Mouse (Mus musculus): ENCODE measurements around the gene Ppp1r18. TPM values are rescaled to one million over a fixed set of nuclear protein-coding genes. Genes with fewer than 3 reads are reported as not detected.

Ppp1r18 gene
- 23.7 and 24.3 TPM in 2 replicates for polyA plus RNA-seq (2016; fragmentation: Nextera tagmentation; extraction: Ambion mirVana)

DNA sequence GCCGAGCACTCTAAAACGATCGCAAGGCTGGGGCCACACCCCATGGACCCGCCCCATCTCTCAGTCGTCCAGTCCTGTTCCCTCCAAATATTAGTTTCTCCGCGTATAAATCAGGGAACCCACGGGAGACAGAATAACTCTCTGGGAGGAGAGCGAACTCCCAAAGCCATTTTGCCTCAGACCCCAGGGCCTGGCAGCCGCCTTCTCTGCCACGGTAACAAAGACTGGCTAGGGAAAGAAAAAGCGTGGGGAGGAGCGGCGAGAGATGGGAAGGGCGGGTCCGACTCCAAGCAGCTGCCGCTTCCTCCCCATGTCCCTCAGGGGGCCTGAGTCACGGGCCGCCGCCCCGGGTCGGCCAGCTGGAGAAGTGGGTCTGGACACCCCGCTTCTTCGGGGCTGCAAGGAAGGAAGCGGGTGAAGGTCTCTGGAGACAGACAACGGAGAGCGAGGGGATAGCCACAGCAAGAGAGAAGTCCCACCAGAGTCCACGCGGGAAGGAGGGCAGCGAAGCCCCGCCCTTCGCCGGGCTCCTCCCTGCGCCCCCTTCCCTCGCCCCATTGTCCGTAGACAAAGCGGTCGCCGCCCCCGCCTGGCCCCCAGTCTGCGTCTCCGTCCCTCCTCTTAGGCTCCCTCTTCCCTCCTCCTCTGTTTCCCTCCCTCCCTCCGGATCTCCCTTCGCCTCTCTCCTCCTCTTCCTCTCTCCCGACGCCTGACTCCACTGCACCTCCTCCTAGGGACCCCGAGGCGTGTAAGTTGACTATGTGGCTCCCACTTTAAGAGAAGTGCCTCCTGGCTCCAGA is at the start of gene Ppp1r18:
Ppp1r18 (plus strand) TSS at position 113 of the 800 bp plus-strand sequence.
- peak within 1 kb of the TSS; percentile 73 for H3K4me3 ChIP-seq (replicated peaks)
- peaks cover 16% of the 10 kb centered on the region for H3K36me3 ChIP-seq (replicated peaks)
- peak within 1 kb of the TSS; percentile 89 for H3K9ac ChIP-seq
- under 1% methylated on average over 46 of the region's 48 CpGs for WGBS
- peak within 1 kb of the TSS; percentile 77 for H3K4me2 ChIP-seq
- no peaks in the 10 kb centered on the region for H3K27me3 ChIP-seq
- H3K9me3 ChIP-seq, result no peaks in the 10 kb centered on the region
- H3K27ac ChIP-seq, result peak within 1 kb of the TSS; percentile 97
- peak; percentile 75 for ATAC-seq (ENCODE audit: low FRiP score)
- peaks cover 64% of the 10 kb centered on the region for H3K4me1 ChIP-seq

DNA sequence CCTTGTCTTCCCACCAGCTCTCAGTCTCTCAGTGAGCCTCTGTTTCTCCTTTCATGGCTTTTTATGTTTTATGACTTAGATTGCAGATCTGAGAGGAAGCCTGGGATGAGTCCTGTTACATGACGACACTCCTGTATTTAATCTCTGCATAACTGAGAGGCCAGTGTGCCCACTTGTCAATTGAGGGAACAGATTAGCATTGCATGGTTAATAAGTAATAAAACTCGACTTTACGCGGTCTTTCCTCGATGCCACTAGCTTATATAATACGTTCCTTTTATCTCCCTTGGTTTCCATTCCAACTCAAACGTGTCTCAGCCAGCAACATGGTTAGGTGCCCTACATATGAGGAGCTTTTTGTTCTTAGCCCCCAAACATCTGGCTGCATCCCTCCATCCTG is 49.6 kb upstream of the Ppp1r18 start:
- H3K27ac ChIP-seq, result no peak overlapping the region
- 73% methylated on average over 7 of the region's 7 CpGs for WGBS
- H3K4me3 ChIP-seq (replicated peaks), result no peak overlapping the region
- H3K36me3 ChIP-seq (replicated peaks), result no peaks in the 10 kb centered on the region
- peaks cover 11% of the 10 kb centered on the region for H3K4me1 ChIP-seq
- 0 out of 2 replicates have a peak overlapping the region, but pooled peaks have one; percentile 21 for H3K9ac ChIP-seq
- H3K9me3 ChIP-seq, result no peaks in the 10 kb centered on the region
- peaks cover 13% of the 10 kb centered on the region for H3K27me3 ChIP-seq
- no peak overlapping the region for H3K4me2 ChIP-seq
- no peak for ATAC-seq (ENCODE audit: low FRiP score)

DNA sequence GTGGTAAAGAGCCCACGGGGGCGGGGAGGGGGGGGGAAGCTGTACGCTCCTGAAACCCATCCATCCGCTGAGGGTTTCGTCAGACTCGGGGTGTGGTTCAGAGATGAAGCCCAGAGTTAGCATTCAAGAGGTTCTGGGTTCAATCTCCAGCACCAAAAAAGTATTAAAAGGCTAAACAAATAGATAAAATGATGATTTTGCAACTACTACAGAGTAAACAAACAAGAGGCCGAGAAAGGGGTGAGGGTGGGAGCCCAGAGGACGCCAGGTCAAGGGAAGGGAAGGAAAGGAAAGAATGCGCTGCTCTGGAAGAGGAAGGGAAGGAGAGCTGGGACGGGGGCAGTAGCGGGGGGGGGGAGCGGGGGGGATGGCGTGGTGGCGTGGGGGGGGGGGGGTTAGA is 48.7 kb upstream of the Ppp1r18 start:
- 42% methylated on average over 7 of the region's 14 CpGs for WGBS
- no peaks in the 10 kb centered on the region for H3K9me3 ChIP-seq
- peaks cover 20% of the 10 kb centered on the region for H3K4me1 ChIP-seq
- H3K4me3 ChIP-seq (replicated peaks), result no peak overlapping the region
- no peak overlapping the region for H3K4me2 ChIP-seq
- H3K27me3 ChIP-seq, result peaks cover 15% of the 10 kb centered on the region
- ATAC-seq (ENCODE audit: low FRiP score), result no peak
- no peaks in the 10 kb centered on the region for H3K36me3 ChIP-seq (replicated peaks)
- 0 out of 2 replicates have a peak overlapping the region, but pooled peaks have one; percentile 21 for H3K9ac ChIP-seq
- no peak overlapping the region for H3K27ac ChIP-seq

DNA sequence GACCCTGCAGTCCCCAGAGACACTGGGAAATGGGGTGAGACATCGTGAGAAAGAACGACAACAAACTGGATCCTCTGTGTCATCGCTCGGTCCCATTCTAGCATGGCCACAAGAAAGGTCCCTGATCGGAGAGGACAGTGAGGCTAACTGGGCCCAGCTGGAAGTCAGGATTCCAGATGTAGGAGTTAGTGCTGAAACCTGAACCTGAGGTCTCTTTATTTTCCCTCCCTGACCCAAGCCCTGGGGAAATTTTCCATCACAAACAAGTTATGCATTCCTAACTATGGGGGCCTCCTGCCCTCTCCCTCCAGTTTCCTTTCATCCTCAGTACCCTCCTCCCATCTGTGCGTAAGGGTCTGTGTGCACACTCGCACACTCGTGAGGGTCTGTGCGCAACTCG is 48.2 kb upstream of the Ppp1r18 start:
- peaks cover 25% of the 10 kb centered on the region for H3K4me1 ChIP-seq
- H3K4me2 ChIP-seq, result no peak overlapping the region
- no peak overlapping the region for H3K9ac ChIP-seq
- no peak overlapping the region for H3K27ac ChIP-seq
- 58% methylated on average over 10 of the region's 10 CpGs for WGBS
- no peak overlapping the region for H3K4me3 ChIP-seq (replicated peaks)
- ATAC-seq (ENCODE audit: low FRiP score), result no peak
- H3K9me3 ChIP-seq, result no peaks in the 10 kb centered on the region
- H3K27me3 ChIP-seq, result peaks cover 15% of the 10 kb centered on the region
- H3K36me3 ChIP-seq (replicated peaks), result no peaks in the 10 kb centered on the region

DNA sequence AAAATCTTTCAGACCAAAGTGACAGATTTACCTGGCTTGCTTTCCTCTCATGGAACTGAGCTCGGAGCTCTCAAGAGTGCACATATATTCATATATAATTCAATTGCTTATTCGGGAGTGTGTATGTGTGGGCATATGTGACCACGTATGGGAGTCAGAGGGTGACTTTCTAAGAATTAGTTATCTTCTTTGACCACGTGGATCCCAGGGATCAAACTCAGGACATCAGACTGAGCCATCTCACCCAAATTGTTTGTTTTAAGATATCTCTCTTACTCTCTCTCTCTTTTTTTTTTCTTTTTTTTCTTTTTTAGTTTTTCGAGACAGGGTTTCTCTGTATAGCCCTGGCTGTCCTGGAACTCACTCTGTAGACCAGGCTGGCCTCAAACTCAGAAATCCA is 45.3 kb upstream of the Ppp1r18 start:
- H3K4me3 ChIP-seq (replicated peaks), result no peak overlapping the region
- peaks cover 15% of the 10 kb centered on the region for H3K27me3 ChIP-seq
- no peak overlapping the region for H3K4me2 ChIP-seq
- H3K36me3 ChIP-seq (replicated peaks), result 0 out of 2 replicates have a peak, but pooled peaks cover 5% of the 10 kb centered on the region
- H3K9me3 ChIP-seq, result no peaks in the 10 kb centered on the region
- 86% methylated on average over 5 of the region's 5 CpGs for WGBS
- no peak overlapping the region for H3K9ac ChIP-seq
- ATAC-seq (ENCODE audit: low FRiP score), result no peak
- H3K27ac ChIP-seq, result no peak overlapping the region
- H3K4me1 ChIP-seq, result peaks cover 40% of the 10 kb centered on the region

DNA sequence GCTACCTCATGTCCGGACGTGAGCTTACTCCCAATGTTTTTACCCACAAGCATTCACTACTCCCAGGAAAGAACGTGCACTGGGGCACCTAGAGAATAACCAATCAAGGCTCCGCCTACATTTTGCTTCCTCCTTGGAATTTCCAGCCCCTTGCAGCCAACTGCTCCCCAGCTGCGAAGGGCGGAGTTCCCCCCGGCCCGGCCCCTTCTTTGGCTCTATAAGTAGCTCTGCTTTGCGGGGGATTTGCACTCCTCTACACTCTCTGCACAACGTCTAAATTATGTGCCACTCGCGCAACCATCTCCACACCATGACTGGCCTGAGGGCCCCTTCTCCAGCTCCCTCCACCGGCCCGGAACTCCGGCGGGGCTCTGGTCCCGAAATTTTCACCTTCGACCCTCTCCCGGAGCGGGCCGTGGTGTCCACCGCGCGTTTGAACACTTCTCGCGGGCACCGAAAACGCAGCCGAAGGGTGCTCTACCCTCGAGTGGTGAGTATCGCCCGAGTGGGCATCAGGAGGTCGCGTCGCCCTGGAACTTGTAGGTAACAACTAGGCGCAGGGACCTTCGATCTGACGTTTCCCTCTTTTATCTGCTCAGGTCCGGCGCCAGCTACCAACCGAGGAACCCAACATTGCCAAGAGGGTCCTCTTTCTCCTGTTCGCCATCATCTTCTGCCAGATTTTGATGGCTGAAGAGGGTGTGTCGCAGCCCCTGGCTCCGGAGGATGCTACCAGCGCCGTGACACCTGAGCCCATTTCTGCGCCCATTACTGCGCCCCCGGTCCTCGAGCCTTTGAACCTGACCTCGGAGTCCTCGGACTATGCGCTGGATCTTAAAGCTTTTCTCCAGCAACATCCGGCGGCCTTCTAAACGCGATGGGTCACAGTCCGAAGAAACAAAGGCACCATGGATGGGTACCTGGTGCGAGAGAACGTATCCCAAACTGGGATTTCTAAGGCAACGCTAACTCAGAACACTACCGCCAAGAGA is 43.7 kb upstream of the Ppp1r18 start, which contains the start of gene Ier3:
Ier3 (plus strand) TSS at position 246 of the 992 bp plus-strand sequence.
- peaks cover 39% of the 10 kb centered on the region for H3K4me1 ChIP-seq
- H3K27me3 ChIP-seq, result peaks cover 15% of the 10 kb centered on the region
- peaks cover 20% of the 10 kb centered on the region for H3K36me3 ChIP-seq (replicated peaks)
- under 1% methylated on average over 62 of the region's 62 CpGs for WGBS
- H3K9me3 ChIP-seq, result no peaks in the 10 kb centered on the region
- H3K4me3 ChIP-seq (replicated peaks), result peak within 1 kb of the TSS; percentile 70
- ATAC-seq (ENCODE audit: low FRiP score), result peak; percentile 36
- peak within 1 kb of the TSS; percentile 52 for H3K9ac ChIP-seq
- peak within 1 kb of the TSS; percentile 81 for H3K4me2 ChIP-seq
- peak within 1 kb of the TSS; percentile 89; the same call in 1 of the 2 replicates for H3K27ac ChIP-seq

DNA sequence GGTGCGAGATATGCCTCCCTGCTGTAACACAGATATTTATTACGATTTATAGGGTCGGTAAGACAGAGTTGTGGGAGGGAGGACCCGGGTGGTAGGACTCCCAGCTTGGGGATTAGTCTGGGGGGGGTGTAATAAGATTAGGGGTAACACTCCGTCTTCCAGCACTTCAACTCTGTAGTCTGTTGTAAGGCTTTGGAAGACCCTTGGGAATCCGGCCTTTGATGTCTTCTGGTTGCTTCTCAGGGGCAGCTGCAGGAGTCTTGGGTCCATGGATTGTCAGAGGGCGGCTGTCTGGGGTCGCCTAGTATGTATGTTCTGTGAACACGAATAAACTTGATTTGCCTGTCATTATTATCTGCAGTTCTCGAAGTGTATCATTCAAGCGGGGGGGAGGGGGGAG is 42.8 kb upstream of the Ppp1r18 start:
- peaks cover 28% of the 10 kb centered on the region for H3K36me3 ChIP-seq (replicated peaks)
- peak; percentile 19 for ATAC-seq (ENCODE audit: low FRiP score)

DNA sequence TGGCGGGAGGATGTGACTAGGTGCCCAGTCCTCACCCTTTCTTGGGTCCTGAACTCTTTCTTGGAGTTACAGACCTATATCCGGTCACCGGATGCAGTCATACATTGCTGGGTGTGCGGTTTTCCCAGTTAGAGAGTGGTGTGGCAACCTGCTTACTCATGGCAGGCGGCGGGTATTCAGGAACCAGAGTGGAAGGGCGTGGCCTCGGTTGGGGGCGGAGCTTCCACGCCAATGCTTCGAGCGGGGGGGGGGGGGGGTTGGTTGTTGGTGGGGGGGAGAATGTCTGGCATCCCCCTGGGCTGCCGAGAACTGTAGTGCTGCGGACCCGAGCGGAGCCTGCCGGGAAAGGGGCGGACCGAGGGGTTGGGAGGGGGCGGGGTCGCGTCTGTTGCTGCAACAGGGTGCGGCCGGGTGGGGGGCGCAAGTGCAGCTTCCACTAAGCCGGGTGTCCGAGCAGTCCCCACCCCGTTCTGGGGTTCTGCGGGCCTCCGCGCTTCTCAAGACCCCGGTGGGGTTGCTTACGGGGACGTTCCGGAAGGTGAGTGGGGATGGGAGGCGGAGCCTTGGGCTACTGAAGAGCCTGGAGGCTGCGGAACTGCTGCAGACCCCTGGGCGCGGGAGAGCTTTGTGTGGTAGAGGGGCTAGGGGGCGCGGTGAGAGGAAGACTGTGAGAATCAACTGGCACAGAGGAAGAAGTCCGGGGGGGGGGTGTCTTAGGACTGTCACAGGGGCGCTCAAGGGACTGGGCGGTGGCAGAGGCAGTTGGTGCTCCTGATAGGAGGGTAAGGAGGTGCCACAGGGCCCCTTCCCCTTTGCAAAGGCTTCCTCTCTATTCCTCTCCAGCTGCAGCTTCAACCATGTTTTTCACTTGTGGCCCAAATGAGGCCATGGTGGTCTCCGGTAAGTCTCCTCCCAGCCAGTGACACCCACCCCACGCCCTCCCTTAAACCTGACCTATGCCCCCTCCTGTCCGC is 42.1 kb upstream of the Ppp1r18 start, which contains the start of gene Flot1:
Flot1 (plus strand) TSS at position 267 of the 974 bp plus-strand sequence.
- peak; percentile 92 for ATAC-seq (ENCODE audit: low FRiP score)
- WGBS, result 2% methylated on average over 43 of the region's 47 CpGs
- H3K9ac ChIP-seq, result peak within 1 kb of the TSS; percentile 75

More for the DNA sequence above, 42.8 kb upstream of the Ppp1r18 start:
- H3K27ac ChIP-seq, result peak overlapping the region; percentile 89
- H3K4me3 ChIP-seq (replicated peaks), result peak overlapping the region; percentile 70
- H3K9ac ChIP-seq, result peak overlapping the region; percentile 52
- WGBS, result 1% methylated on average over 11 of the region's 11 CpGs
- H3K4me2 ChIP-seq, result peak overlapping the region; percentile 81
- peaks cover 15% of the 10 kb centered on the region for H3K27me3 ChIP-seq
- no peaks in the 10 kb centered on the region for H3K9me3 ChIP-seq
- peaks cover 35% of the 10 kb centered on the region for H3K4me1 ChIP-seq

DNA sequence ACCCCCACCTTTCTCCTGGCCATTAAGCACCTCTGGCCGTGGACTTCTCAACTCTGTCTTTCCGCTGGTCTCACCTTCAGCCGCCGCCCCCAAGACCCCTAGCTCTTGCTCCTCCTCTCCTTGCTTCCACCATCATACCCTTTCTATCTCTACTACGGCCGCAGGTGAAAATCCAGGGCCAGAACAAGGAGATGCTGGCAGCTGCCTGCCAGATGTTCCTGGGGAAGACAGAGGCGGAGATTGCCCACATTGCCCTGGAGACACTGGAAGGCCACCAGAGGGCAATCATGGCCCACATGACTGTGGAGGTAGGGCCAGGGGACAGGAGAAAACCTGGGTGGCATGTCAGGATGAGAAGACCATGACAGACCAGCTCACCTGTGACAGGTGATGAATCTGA is 41.0 kb upstream of the Ppp1r18 start:
- Histone ChIP-seq H3K27ac (no peak overlapping the region), H3K9me3 (no peaks in the 10 kb centered on the region), H3K4me3 (replicated peaks) (peak overlapping the region; percentile 70), H3K4me1 (peaks cover 35% of the 10 kb centered on the region), H3K9ac (no peak overlapping the region), H3K36me3 (replicated peaks) (peaks cover 35% of the 10 kb centered on the region), H3K27me3 (peaks cover 13% of the 10 kb centered on the region), H3K4me2 (peak overlapping the region; percentile 81)
- 69% methylated on average over 7 of the region's 7 CpGs for WGBS
- ATAC-seq (ENCODE audit: low FRiP score), result no peak

More for the DNA sequence above, 42.1 kb upstream of the Ppp1r18 start, which contains the start of gene Flot1:
- peaks cover 15% of the 10 kb centered on the region for H3K27me3 ChIP-seq
- H3K36me3 ChIP-seq (replicated peaks), result peaks cover 35% of the 10 kb centered on the region
- H3K27ac ChIP-seq, result peak within 1 kb of the TSS; percentile 89
- H3K9me3 ChIP-seq, result no peaks in the 10 kb centered on the region
- H3K4me1 ChIP-seq, result peaks cover 35% of the 10 kb centered on the region
- H3K4me2 ChIP-seq, result peak within 1 kb of the TSS; percentile 81
- H3K4me3 ChIP-seq (replicated peaks), result peak within 1 kb of the TSS; percentile 70

DNA sequence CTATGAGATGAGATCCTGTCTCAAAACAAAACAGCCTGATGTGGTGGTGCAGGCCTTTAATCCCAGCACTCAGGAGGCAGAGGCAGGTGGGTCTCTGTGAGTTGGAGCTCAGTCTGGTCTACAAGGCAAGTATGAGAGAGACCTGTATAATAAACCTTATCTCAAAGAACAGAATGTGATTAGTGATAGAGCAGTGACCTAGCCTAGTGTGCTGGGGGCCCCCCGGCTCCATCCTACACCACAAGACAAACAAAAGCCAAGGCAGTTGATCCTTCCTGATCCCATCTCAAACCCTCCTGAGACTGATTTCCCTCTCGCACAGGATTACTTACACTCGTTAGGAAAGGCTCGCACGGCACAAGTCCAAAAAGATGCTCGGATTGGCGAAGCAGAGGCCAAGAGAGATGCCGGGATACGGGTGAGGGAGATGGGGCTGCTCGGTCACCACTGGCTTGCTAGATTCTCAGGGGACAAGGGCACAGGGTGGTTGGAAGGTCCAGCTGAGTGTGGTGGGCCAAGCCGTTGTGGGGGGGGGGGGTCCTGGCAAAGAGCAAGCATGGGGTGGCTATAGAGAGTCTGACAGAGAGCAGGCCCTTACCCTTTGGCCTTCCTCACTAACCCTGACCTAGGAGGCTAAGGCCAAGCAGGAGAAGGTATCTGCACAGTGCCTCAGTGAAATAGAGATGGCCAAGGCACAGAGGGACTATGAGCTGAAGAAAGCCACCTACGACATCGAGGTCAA is 40.1 kb upstream of the Ppp1r18 start:
- H3K9me3 ChIP-seq, result no peaks in the 10 kb centered on the region
- H3K27ac ChIP-seq, result no peak overlapping the region
- no peak overlapping the region for H3K4me2 ChIP-seq
- no peak for ATAC-seq (ENCODE audit: low FRiP score)
- H3K4me1 ChIP-seq, result peaks cover 41% of the 10 kb centered on the region
- no peak overlapping the region for H3K9ac ChIP-seq
- H3K4me3 ChIP-seq (replicated peaks), result no peak overlapping the region
- 94% methylated on average over 13 of the region's 13 CpGs for WGBS
- peaks cover 35% of the 10 kb centered on the region for H3K36me3 ChIP-seq (replicated peaks)
- H3K27me3 ChIP-seq, result peaks cover 7% of the 10 kb centered on the region
